Mouse (Mus musculus): ENCODE data around the gene Fam214a.

Fam214a gene

GRCm38 (mm10) chr9:74953265-74953958, 728 bp downstream of the Fam214a start:
- peak; percentile 82 to 84 for DNase-seq

- no peak for DNase-seq
Observed at GRCm38 (mm10) chr9:74953959-74954279, 1.2 kb downstream of the Fam214a start.

DNA sequence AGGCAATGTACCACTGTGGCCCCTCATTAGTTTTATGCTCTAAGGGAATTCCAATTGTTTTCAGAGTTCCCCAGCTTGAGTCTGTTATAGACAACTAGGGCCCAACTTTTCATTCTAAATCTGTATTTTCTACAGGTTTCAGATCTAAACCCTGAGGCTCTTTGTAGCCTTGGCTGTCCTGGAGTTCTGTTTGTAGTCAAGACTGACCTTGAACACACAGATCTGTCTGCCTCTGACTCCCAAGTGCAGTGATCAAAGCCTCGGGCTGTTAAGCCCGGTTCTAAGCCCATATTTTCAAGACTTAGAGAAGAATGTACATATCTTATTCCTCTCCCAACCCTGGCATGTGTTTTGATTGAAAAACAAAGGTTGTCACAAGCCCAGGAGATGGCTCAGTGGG, 1.7 kb downstream of the Fam214a start:
- DNase-seq = no peak

DNA sequence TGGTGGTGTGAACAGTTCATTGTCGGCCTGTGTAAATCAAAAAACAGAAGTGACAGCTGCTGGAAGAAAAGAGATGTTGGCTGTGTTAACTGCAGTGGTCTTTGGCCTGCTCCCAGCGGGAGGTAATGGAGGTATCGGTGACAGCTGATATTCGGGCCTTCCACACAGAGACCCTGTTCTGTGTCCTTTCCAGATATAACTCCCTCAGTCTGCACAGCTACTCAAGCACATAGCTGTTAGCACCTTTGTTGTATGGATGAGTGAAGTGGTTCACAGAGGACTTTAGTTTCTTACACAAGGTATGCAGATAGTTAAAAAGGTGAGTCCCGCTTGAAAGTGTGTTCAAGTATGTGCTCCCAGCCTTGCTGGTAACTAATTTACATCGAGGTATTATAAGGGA, 7.9 kb downstream of the Fam214a start:
- no peak for DNase-seq

GRCm38 (mm10) chr9:74961073-74961575, 8.4 kb downstream of the Fam214a start:
- no peak for DNase-seq

DNA sequence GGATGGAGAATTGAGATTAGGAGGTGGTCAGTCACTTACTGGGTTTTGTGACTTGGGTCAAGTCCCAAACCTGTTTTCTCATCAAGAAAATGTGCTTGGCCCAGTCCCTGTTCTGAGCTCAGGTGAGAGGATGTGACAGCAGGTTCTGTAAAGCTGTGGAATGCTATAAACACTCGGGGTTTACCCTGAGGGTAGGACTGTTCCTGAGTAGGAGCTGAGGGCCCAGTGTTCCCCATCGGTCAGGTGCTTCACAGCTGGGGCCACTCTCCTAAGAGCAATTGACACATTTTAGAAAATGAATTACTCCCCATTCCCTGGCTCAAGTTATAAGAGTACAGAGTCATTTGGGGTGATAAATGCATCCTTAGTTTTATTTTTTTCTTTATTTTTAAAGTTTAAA, 11.3 kb downstream of the Fam214a start:
- DNase-seq = no peak

- DNase-seq = peak; percentile 76 to 77
Observed at GRCm38 (mm10) chr9:74964866-74965384, 12.2 kb downstream of the Fam214a start.

DNA sequence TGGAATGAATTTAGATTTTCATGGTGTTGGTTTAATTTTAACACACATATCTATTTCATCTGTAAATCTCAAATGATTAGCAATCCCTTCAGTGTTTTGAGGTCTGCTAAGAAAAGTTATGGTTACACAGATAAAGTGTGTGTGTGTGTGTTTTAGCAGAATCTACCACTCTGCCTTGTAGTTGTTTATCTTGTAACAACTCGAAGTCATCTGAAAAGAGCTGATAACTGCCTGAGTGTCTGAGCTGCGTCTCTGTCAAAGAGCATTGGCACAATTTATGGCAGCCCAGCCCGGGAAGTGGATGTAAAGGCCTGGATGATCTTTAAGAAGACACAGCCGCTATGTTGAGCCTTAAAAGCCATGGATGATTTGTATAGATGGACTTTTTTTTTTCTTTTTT, 13.5 kb downstream of the Fam214a start:
- no peak for DNase-seq

GRCm38 (mm10) chr9:74968647-74969428, 16.2 kb downstream of the Fam214a start:
- no peak for DNase-seq

GRCm38 (mm10) chr9:74970591-74970990, 17.9 kb downstream of the Fam214a start:
- no peak for DNase-seq

DNA sequence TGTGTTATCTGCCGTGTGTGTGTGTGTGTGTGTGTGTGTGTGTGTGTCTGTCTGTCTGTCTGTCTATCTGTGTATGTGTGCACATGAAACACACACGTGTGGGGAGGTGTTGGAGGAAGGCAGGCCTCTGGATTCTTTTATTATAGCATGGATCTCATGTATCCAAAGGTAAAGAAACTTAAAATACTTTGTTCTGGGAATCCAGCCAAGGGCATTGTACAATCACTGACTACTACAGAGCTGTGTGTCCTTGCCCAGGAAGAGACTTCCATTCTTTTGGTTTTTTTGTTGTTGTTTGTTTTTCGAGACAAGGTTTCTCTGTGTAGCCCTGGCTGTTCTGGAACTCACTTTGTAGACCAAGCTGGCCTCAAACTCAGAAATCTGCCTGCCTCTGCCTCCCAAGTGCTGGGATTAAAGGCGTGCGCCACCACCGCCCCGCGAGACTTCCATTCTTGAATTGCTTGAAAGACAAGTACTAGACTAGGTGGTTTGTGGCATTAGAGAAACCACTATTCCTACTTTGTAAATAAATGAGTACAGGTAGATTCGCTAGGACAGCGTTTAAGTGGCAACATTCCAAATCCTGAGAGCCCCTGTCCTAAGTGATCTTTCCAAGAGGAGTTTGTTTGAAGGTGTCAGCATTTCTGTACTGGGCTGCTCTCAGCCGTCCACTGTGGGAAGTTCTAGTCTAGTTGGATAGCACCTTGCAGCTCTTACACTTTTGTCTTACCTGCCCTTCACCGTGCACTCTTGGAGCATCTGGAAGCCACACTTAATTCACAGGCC, 18.7 kb downstream of the Fam214a start:
- no peak for DNase-seq

DNA sequence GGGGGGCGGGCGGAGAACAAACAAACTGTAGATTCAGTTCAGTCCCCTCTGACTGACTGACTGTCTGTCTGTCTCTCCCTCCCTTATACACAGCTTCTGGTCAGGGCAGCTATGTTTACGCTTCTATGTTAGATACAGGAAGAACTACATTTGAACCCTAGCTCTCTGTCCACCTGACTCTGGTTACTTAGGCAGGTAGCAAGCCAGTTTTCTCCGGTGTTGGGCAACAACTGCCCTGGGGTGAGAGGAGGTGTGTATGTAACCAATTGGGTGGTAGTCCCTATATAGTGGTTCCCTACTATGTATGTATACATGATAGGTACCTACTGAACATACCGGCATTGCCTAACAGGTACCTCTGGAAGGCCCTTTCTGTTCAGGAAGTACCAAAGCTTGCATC, 20.1 kb downstream of the Fam214a start:
- no peak for DNase-seq

DNA sequence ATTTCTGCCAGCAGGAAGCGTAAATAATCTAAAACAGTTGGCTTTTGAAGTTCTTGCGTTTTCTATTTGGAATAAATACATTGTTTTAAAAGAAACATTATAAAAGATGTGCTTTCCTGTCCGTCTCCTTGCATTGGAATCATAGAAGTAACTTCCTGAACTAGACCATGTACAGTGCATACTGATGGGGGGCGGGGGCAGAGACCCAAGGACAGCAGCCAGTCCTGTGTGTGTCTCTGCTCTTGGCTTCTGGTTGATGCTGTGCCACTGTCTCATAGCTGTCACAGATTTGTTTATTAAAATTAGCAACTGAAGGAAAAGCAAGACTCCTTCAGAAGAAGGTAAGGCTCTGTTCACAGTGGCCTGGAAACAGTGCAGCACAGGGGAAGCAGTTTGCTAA, 20.5 kb downstream of the Fam214a start:
- DNase-seq = no peak

DNA sequence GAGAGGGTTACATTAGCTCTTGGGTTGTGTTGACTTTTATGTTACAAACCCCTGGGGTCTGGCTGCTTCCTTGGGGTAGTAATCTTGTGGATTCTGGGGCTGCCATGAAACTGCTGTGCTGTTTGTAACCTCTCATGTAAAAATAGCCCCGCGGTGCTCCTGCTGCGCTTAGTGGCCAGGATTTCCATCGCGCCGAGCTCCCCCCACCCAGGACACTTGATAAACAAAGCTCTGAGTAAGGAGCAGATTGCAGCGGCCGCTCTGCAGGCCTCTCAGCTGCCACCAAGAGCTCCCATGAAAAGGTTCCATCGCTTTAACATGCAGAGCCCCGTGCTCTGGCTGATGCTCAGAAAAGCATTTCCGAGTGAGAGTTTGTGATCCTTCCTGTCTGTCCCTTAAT, 22.1 kb downstream of the Fam214a start:
- no peak for DNase-seq

GRCm38 (mm10) chr9:74975416-74975815, 22.7 kb downstream of the Fam214a start:
- DNase-seq = no peak

DNA sequence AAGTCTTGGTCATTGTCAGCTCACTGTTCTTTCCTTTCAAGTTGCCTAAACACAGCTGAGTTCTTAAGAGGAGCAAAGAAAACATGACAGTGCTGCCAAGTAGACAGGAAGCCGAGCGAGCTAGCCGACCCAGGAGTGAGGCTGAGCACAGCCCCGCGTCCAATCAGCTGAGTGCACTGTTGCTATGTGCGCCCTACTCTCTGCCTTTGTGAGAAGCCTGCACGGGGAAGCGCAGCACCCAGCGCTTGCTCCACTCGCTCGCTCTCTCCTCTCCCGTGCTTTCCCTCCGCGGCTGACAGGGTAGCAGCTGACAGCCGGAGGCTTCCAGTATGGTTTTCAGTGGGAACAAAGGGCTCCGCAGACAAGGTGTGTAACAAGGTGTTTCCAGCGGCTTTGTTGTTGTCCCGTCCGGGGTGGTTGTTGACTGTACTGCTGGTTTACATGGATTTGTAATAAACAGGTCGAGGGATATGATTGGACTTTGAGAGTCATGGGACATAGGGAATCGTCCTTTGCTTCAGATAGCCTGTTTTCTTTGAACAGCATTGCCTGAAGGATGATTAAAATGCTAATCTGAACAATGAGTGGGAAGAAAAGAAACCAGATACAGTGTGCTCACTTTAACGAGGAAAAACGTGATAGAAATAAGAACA, 23.4 kb downstream of the Fam214a start:
- peak; percentile 77 to 79 for DNase-seq

DNA sequence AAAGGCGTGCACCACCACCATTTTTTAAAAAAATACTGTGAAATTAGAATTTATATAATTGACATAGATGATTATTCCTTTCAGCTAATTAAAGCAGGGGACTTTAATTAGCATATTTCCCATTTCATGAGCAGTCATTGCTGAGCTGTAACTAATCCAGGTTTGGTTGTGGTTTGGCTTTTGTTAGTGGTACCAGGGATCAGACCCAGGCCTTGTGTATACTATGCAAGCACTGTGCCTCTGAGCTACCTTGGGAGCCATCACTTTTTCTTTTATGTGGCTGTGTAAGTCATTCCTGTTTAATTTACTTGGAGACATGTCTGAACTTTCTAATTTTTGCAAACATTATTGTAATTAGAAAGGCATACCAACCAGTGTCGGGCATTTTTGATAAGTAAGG, 24.6 kb downstream of the Fam214a start:
- DNase-seq = no peak

GRCm38 (mm10) chr9:74977962-74978361, 25.3 kb downstream of the Fam214a start:
- no peak for DNase-seq

- no peak for DNase-seq
Observed at GRCm38 (mm10) chr9:74978868-74979267, 26.2 kb downstream of the Fam214a start.

DNA sequence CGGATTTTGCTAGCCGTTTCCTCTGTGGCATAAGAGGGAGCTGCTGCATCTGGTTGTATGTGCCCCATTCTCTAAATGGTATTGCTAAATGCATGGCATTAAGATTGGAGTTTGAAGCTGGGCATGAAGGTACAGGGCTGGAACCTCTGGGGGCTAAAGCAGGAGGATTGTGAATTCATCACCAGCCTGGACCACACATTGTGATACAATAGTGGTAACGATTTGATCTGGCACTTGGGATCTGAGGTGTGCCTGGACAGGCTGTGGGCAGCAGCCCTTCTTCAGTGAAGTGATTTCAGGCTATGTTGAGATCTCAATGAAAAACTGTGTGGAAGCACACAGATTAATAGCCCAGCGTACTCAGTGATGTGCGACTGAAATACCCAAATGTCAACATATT, 26.7 kb downstream of the Fam214a start:
- DNase-seq = no peak

GRCm38 (mm10) chr9:74979866-74980265, 27.2 kb downstream of the Fam214a start:
- DNase-seq = no peak

DNA sequence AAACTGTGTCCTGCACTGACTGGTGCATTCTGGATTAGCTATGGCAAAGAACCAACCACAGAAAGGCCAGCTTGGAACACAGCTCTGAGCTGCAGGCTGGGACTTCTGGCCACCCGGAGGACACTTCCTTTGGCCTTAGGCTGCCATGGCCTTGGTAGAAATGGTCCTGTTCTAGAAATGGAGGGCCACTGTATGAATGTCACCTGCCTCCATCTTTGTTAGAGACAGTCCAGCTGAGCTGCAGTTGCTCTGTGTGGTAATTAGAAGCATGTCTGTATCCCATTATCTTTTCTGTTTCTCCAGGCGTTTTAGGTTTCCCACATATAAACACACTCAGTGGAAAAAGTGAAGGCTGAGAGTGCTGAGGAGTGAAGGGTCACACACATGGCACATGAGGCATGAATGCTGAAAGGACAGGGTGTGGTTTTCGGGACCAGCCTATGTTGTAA, 29.0 kb downstream of the Fam214a start:
- no peak for DNase-seq

DNA sequence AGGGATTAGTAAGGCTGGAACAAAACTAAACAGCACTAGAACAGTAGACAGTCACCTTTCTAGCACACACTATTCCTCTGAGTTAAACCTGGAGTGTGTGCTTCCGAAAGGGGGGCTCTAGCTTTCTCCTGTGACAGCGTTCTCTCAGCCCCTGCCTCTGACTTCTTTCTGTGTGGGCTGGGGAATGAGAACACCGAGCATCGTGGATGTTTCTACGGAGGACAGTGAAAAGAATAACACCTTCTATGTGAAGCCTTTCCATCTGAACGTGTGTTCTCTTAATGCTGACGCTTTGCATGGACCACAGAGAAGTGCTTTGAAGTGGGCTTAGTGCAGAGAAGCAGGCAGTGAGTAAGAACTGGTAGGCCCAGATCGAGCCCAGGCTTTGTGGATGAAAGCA, 29.5 kb downstream of the Fam214a start:
- DNase-seq = no peak

All from B cell, adult 2 months (primary cell).